Mouse (Mus musculus) forebrain, embryonic 12.5 days (tissue): ENCODE data around the gene Hibch. TPM values are rescaled to one million over a fixed set of nuclear protein-coding genes. Genes with fewer than 3 reads are reported as not detected.

ENCODE experiments used
- ATAC-seq: fragments of 200-750 bp; cut with Nextera tagmentation; 2 replicates; pipeline ENCODE4 v1.8.0; 2017; ENCODE audit warnings: moderate TSS enrichment; ENCODE audit not compliant: low FRiP score
- H3K27ac ChIP-seq: fragments of 300-500 bp; sonication (generic); 2 replicates; pipeline ENCODE4 v1.5.1; 2016; ENCODE audit warnings: mild to moderate bottlenecking
- H3K27me3 ChIP-seq: fragments of 300-500 bp; sonication (generic); 2 replicates; pipeline ENCODE4 v1.6.1; 2016; ENCODE audit warnings: mild to moderate bottlenecking
- H3K36me3 ChIP-seq: fragments of 300-500 bp; sonication (generic); replicated peaks from 2 replicates; pipeline ENCODE4 v1.6.1; 2016; ENCODE audit warnings: mild to moderate bottlenecking
- H3K4me1 ChIP-seq: fragments of 300-500 bp; sonication (generic); 2 replicates; pipeline ENCODE4 v1.6.1; 2016
- H3K4me2 ChIP-seq: fragments of 300-500 bp; sonication (generic); 2 replicates; pipeline ENCODE4 v1.6.1; 2016; ENCODE audit warnings: mild to moderate bottlenecking, moderate library complexity
- H3K4me3 ChIP-seq: fragments of 300-500 bp; sonication (generic); replicated peaks from 2 replicates; pipeline ENCODE4 v1.5.1; 2016; ENCODE audit warnings: mild to moderate bottlenecking
- H3K9ac ChIP-seq: fragments of 300-500 bp; sonication (generic); 2 replicates; pipeline ENCODE4 v1.6.1; 2016; ENCODE audit warnings: mild to moderate bottlenecking
- H3K9me3 ChIP-seq: fragments of 300-500 bp; sonication (generic); 2 replicates; pipeline ENCODE4 v1.6.1; 2016
- WGBS: fragments of 180-500 bp; shearing (Covaris S2); methylation state at CpG from one replicate; pipeline ENCODE4 v1.1.7; 2016; 5-methylcytosine and 5-hydroxymethylcytosine counted together
- polyA plus RNA-seq: library from polyadenylated mRNA; unstranded; fragments of >200 nt; fragmentation: Nextera tagmentation; extraction: Ambion mirVana; gene quantifications from 2 replicates; pipeline ENCODE4 v1.2.1, GENCODE M21; 2016

Hibch gene
- polyA plus RNA-seq, 1 experiment from 2014 or later, result 23.6 TPM

GRCm38 (mm10) chr1:52960191-52960590 is 115.5 kb downstream of the Hibch start:
- Histone ChIP-seq H3K27me3 (no peaks in the 10 kb centered on the region), H3K4me3 (no peak overlapping the region), H3K9me3 (no peaks in the 10 kb centered on the region), H3K27ac (no peak overlapping the region), H3K4me1 (no peaks in the 10 kb centered on the region), H3K4me2 (no peak overlapping the region), H3K9ac (no peak overlapping the region), H3K36me3 (no peaks in the 10 kb centered on the region)
- 83% methylated on average over 6 of the region's 6 CpGs for WGBS
- no peak for ATAC-seq

GRCm38 (mm10) chr1:52963097-52963496 is 118.4 kb downstream of the Hibch start:
- H3K4me2 ChIP-seq, result no peak overlapping the region
- H3K27ac ChIP-seq, result no peak overlapping the region
- no peak for ATAC-seq
- H3K4me3 ChIP-seq, result no peak overlapping the region
- H3K27me3 ChIP-seq, result no peaks in the 10 kb centered on the region
- no peaks in the 10 kb centered on the region for H3K36me3 ChIP-seq
- 74% methylated on average over 2 of the region's 2 CpGs for WGBS
- H3K4me1 ChIP-seq, result no peaks in the 10 kb centered on the region
- no peaks in the 10 kb centered on the region for H3K9me3 ChIP-seq
- no peak overlapping the region for H3K9ac ChIP-seq

GRCm38 (mm10) chr1:52964581-52964980 is 119.9 kb downstream of the Hibch start:
- Histone ChIP-seq H3K9me3 (no peaks in the 10 kb centered on the region), H3K4me2 (no peak overlapping the region), H3K36me3 (no peaks in the 10 kb centered on the region), H3K9ac (no peak overlapping the region), H3K27ac (no peak overlapping the region), H3K4me3 (no peak overlapping the region), H3K4me1 (no peaks in the 10 kb centered on the region), H3K27me3 (no peaks in the 10 kb centered on the region)
- no peak for ATAC-seq
- 77% methylated on average over 8 of the region's 8 CpGs for WGBS

Other genes with a start within 250 kb of the Hibch start
- 10.9 and 12.2 TPM in 2 replicates for gene Nemp2, start 214.2 kb upstream of the Hibch start, polyA plus RNA-seq
- gene Mfsd6, start 117.5 kb upstream of the Hibch start, polyA plus RNA-seq, result 3.9 and 4.0 TPM in 2 replicates
- gene Inpp1, start 27.2 kb upstream of the Hibch start, polyA plus RNA-seq, result 12.0 and 13.2 TPM in 2 replicates
- gene 1700019D03Rik, start 175.2 kb downstream of the Hibch start, polyA plus RNA-seq, result 1.8 and 2.2 TPM in 2 replicates
- gene Mstn, start 216.7 kb downstream of the Hibch start, polyA plus RNA-seq, result 0.22 and 0.32 TPM in 2 replicates